Mouse (Mus musculus) lung, postnatal 0 days (tissue): ENCODE measurements at regions not wholly inside any gene's neighbourhood (a gene's known extent, or its start where the extent isn't known, plus 50 kb on each side); places are given as distances from the start of the nearest gene placed in this dataset.

Experiments
- CTCF ChIP-seq: IDR thresholded peaks from 2 replicates; pipeline ENCODE4 v1.5.1; 2016; ENCODE audit warnings: antibody characterized with exemption, mild to moderate bottlenecking
- EP300 ChIP-seq: IDR thresholded peaks from 2 replicates; pipeline ENCODE4 v1.6.1; 2016; ENCODE audit warnings: antibody characterized with exemption, mild to moderate bottlenecking, control low read depth

DNA sequence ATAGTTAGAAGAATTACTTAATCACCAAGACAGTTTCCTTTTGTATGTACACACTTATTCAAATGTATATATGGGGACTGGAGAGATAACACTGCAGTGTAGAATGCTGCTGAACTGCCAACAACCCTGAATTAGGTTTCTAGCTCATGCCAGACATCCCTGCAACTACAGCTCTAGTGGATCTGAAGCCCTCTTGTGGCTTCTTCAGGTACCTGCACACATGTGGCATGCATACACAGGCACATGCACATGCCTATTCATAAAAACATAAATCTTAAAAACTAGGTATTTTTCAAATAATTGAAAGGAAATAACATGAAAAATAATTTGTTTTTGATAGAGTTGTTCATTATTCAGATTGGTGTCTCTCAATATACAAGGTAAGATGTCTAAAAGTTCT, 445.1 kb upstream of the Cited2 start:
- TF ChIP-seq CTCF (no peak), EP300 (no peak)
